Mouse (Mus musculus): ENCODE measurements at regions not wholly inside any gene's neighbourhood (a gene's known extent, or its start where the extent isn't known, plus 50 kb on each side); places are given as distances from the start of the nearest gene placed in this dataset.

DNA sequence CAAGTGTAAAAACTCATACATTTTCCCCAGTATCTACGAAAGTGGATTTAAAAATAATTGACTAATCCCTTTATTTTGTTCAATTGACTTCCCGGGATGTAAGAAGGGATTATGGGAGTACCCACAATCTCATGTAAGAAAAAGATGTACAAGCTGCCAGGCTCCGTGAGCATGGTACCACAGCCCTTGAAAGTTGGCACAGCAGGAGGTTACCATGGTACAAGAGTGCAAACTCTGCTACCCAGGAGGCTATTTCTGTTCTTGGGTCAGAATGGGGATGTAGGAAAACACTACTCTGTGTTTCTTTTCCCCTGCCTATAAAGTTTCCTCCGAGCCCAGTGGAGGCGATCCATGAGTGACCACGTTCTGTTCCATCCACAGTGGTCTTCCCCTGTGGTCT is 113.9 kb upstream of the Hdac4 start:
- ATAC-seq (ENCODE audit: insufficient read depth, low FRiP score, low read depth): no peak
- Histone ChIP-seq H3K4me1 (no peaks in the 10 kb centered on the region), H3K9me3 (no peaks in the 10 kb centered on the region), H3K36me3 (no peaks in the 10 kb centered on the region), H3K4me3 (replicated peaks) (no peak overlapping the region), H3K9ac (no peak overlapping the region), H3K4me2 (no peak overlapping the region), H3K27me3 (replicated peaks) (no peaks in the 10 kb centered on the region), H3K27ac (no peak overlapping the region)
- WGBS: 80% methylated on average over 6 of the region's 6 CpGs

GRCm38 (mm10) chr1:92308537-92308936 is 113.0 kb upstream of the Hdac4 start:
- Histone ChIP-seq H3K9me3 (no peaks in the 10 kb centered on the region), H3K4me1 (no peaks in the 10 kb centered on the region), H3K4me3 (replicated peaks) (no peak overlapping the region), H3K9ac (no peak overlapping the region), H3K4me2 (no peak overlapping the region), H3K27ac (no peak overlapping the region), H3K27me3 (replicated peaks) (no peaks in the 10 kb centered on the region), H3K36me3 (no peaks in the 10 kb centered on the region)
- 75% methylated on average over 3 of the region's 3 CpGs for WGBS
- ATAC-seq (ENCODE audit: insufficient read depth, low FRiP score, low read depth): no peak

- Histone ChIP-seq H3K9ac (no peak overlapping the region), H3K27ac (no peak overlapping the region), H3K27me3 (replicated peaks) (no peaks in the 10 kb centered on the region), H3K4me2 (no peak overlapping the region), H3K36me3 (no peaks in the 10 kb centered on the region), H3K4me3 (replicated peaks) (no peak overlapping the region), H3K9me3 (no peaks in the 10 kb centered on the region), H3K4me1 (no peaks in the 10 kb centered on the region)
- no peak for ATAC-seq (ENCODE audit: insufficient read depth, low FRiP score, low read depth)
- 86% methylated on average over 4 of the region's 4 CpGs for WGBS
Observed at GRCm38 (mm10) chr1:92306042-92306441, 110.5 kb upstream of the Hdac4 start.

GRCm38 (mm10) chr1:92299041-92299440 is 103.5 kb upstream of the Hdac4 start:
- Histone ChIP-seq H3K9ac (no peak overlapping the region), H3K27me3 (replicated peaks) (no peaks in the 10 kb centered on the region), H3K27ac (no peak overlapping the region), H3K4me2 (no peak overlapping the region), H3K4me3 (replicated peaks) (no peak overlapping the region), H3K36me3 (no peaks in the 10 kb centered on the region), H3K9me3 (no peaks in the 10 kb centered on the region), H3K4me1 (no peaks in the 10 kb centered on the region)
- ATAC-seq (ENCODE audit: insufficient read depth, low FRiP score, low read depth): no peak
- WGBS: 67% methylated on average over 7 of the region's 7 CpGs

- no peaks in the 10 kb centered on the region for H3K9me3 ChIP-seq
- H3K27me3 ChIP-seq (replicated peaks): no peaks in the 10 kb centered on the region
- ATAC-seq (ENCODE audit: insufficient read depth, low FRiP score, low read depth): no peak
- 79% methylated on average over 7 of the region's 7 CpGs for WGBS
- no peak overlapping the region for H3K4me3 ChIP-seq (replicated peaks)
- no peaks in the 10 kb centered on the region for H3K36me3 ChIP-seq
- no peak overlapping the region for H3K4me2 ChIP-seq
- H3K4me1 ChIP-seq: no peaks in the 10 kb centered on the region
- no peak overlapping the region for H3K9ac ChIP-seq
- no peak overlapping the region for H3K27ac ChIP-seq
Observed at GRCm38 (mm10) chr1:92292681-92293380, 97.3 kb upstream of the Hdac4 start.

GRCm38 (mm10) chr1:92286966-92287342 is 91.5 kb upstream of the Hdac4 start:
- 86% methylated on average over 1 of the region's 1 CpGs for WGBS
- no peak overlapping the region for H3K27ac ChIP-seq
- no peaks in the 10 kb centered on the region for H3K36me3 ChIP-seq
- no peaks in the 10 kb centered on the region for H3K27me3 ChIP-seq (replicated peaks)
- 0 out of 2 replicates have a peak, but pooled peaks cover 3% of the 10 kb centered on the region for H3K4me1 ChIP-seq
- H3K9me3 ChIP-seq: no peaks in the 10 kb centered on the region
- H3K9ac ChIP-seq: no peak overlapping the region
- no peak overlapping the region for H3K4me3 ChIP-seq (replicated peaks)
- H3K4me2 ChIP-seq: no peak overlapping the region
- ATAC-seq (ENCODE audit: insufficient read depth, low FRiP score, low read depth): no peak

DNA sequence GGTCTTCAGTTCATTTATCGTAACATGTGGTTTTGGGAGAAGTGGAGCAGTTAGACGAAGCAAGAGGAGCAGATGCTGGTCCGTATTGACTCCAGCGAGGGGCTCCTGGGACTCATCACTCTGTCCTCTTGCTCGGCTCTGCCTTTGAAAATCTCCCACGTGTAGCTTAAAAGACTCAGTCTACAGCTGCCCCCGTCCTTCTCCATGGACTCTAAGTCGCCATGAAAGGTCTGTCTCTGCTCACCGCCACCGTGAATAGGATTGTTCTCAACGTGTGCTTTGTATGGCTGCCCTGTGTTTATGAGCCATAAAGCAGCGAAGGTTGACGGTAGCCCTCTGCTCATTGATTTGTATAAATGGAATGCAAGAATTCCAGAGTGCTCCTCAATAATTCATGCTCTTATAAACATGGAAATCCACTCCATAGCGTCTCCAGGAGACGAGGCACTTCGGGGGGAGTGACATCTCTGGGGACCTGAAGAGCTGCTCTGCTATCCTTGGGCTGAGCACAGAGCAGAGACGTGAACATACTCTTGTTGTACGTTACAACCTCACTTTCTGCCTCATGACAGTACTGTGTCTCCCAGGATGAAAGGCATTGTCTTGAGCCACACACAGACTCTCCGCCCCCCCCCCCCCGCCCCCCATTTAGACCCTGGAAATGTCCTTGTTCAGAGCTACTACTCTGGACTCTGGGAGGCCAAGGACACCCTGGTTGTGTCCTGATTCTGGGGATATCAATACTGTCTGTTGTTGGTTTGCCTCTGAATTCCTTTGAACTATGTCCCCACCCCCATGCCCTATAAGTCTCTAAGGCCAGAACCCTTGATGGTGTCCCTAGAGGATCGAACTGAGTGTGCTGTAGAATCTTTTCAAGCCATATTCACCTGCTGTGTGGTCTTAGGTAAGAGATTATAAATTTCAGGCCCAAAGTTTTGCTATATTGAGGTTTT is 90.8 kb upstream of the Hdac4 start:
- Histone ChIP-seq H3K27me3 (replicated peaks) (no peaks in the 10 kb centered on the region), H3K4me1 (0 out of 2 replicates have a peak, but pooled peaks cover 3% of the 10 kb centered on the region), H3K4me3 (replicated peaks) (no peak overlapping the region), H3K9ac (no peak overlapping the region), H3K9me3 (no peaks in the 10 kb centered on the region), H3K27ac (no peak overlapping the region), H3K4me2 (peak overlapping the region; percentile 13; the same call in 1 of the 2 replicates), H3K36me3 (no peaks in the 10 kb centered on the region)
- WGBS: 39% methylated on average over 21 of the region's 21 CpGs
- ATAC-seq (ENCODE audit: insufficient read depth, low FRiP score, low read depth): no peak

- H3K9ac ChIP-seq: no peak overlapping the region
- no peak overlapping the region for H3K27ac ChIP-seq
- H3K4me3 ChIP-seq (replicated peaks): no peak overlapping the region
- WGBS: 54% methylated on average over 4 of the region's 4 CpGs
- H3K4me1 ChIP-seq: 0 out of 2 replicates have a peak, but pooled peaks cover 3% of the 10 kb centered on the region
- H3K27me3 ChIP-seq (replicated peaks): no peaks in the 10 kb centered on the region
- H3K4me2 ChIP-seq: no peak overlapping the region
- ATAC-seq (ENCODE audit: insufficient read depth, low FRiP score, low read depth): no peak
- no peaks in the 10 kb centered on the region for H3K9me3 ChIP-seq
- no peaks in the 10 kb centered on the region for H3K36me3 ChIP-seq
Observed at GRCm38 (mm10) chr1:92284155-92284554, 88.7 kb upstream of the Hdac4 start.

DNA sequence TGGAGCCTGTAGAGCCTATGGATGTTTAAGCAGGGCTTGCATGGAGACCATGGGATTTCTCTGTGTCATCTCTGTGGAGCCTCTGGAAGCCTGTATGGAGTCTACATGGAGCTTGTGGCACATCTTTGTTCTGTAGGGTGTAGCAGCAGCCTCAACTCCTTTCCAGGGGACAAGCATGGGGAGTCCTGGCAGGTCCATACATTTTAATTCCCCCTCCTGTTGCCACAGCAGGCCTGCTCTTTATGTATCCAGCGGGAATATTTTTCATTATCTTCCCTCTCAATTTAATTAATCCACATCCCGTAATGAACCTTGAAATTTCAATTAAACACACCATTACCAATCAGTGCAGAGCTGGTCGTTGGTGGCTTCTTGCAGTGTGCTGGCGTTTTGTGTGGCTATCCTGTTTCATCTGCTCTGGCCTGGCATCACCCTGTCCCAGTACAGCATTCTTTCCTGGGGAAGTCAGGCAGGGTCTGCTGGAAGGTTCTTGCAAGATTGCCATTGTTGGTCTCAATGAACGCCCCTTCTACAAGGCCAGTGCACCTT is 81.8 kb upstream of the Hdac4 start:
- Histone ChIP-seq H3K27me3 (replicated peaks) (no peaks in the 10 kb centered on the region), H3K4me2 (no peak overlapping the region), H3K9ac (no peak overlapping the region), H3K4me3 (replicated peaks) (no peak overlapping the region), H3K27ac (no peak overlapping the region), H3K4me1 (no peaks in the 10 kb centered on the region), H3K9me3 (no peaks in the 10 kb centered on the region), H3K36me3 (no peaks in the 10 kb centered on the region)
- WGBS: 90% methylated on average over 5 of the region's 5 CpGs
- no peak for ATAC-seq (ENCODE audit: insufficient read depth, low FRiP score, low read depth)

DNA sequence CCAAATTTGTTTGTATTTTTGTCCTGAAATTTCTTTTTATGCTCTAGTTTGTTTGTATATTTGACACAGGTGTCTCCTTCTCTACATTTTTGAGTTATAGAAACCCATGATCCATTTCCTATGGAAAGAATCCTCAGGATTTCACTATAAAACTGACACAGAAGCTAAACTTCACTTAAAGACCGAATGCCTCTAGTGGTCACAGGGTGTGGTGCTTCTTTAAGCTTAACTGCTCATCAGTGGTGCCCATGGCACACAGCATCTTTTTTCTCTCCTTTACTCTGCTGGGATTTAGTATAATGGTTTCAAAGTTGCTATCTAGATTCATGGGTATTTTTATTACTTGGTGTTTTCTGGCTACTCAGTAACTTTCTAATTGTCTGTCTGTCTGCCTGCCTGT is 79.9 kb upstream of the Hdac4 start:
- Histone ChIP-seq H3K4me3 (replicated peaks) (no peak overlapping the region), H3K9me3 (no peaks in the 10 kb centered on the region), H3K9ac (no peak overlapping the region), H3K36me3 (no peaks in the 10 kb centered on the region), H3K27ac (no peak overlapping the region), H3K27me3 (replicated peaks) (no peaks in the 10 kb centered on the region), H3K4me2 (no peak overlapping the region), H3K4me1 (no peaks in the 10 kb centered on the region)
- ATAC-seq (ENCODE audit: insufficient read depth, low FRiP score, low read depth): no peak
- 79% methylated on average over 1 of the region's 1 CpGs for WGBS

DNA sequence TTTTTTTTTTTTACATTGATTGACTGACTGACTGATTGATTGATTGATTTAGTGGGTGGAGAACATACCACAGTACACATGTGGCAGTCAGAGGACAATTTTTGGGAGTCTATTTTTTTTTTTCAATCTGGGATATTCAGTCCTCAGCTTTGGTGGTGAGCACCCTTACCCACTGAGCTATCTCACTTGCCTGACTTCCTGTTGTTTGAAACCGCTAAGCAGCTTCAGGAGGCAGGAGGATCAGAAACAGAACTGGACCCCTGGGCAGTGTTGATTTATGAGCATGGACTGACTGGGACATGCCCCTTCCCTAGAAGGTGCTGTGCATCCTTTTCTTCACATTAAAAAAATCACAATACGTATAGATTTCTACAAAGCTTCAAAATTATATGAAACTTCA is 78.3 kb upstream of the Hdac4 start:
- Histone ChIP-seq H3K36me3 (no peaks in the 10 kb centered on the region), H3K4me3 (replicated peaks) (no peak overlapping the region), H3K4me1 (no peaks in the 10 kb centered on the region), H3K9ac (no peak overlapping the region), H3K27me3 (replicated peaks) (no peaks in the 10 kb centered on the region), H3K27ac (no peak overlapping the region), H3K4me2 (no peak overlapping the region), H3K9me3 (no peaks in the 10 kb centered on the region)
- WGBS: 78% methylated on average over 2 of the region's 2 CpGs
- no peak for ATAC-seq (ENCODE audit: insufficient read depth, low FRiP score, low read depth)

DNA sequence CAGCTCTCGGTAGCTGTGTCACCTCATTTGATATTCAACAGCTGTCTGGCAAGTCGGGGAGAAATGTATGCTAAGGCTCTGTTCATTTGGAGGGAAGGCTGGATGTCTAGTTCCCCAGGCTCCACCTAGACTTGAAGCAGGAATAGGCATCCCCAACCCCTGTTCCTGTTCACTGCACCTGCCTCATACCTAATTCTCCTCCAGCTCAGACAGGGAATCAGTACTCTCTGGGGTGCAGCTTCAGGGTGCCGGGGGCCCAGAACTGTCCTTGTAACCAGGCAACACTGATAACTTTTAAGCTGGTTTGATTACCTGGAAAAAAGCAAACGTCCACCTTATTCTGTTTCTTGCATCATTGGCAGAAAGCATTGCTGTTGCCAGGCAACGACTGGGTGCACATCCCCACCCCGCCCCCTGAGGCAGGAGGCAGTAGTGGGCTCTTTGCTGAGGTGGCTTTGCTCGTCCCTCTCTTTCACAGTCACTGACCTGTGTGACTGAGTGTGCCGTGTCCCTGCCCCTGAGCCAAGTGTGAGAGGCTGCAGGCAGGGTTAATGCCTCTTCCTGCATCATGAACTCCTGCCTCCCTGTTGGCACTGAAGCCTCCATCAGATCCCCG is 76.3 kb upstream of the Hdac4 start:
- H3K9ac ChIP-seq: no peak overlapping the region
- H3K4me2 ChIP-seq: no peak overlapping the region
- no peaks in the 10 kb centered on the region for H3K4me1 ChIP-seq
- H3K36me3 ChIP-seq: no peaks in the 10 kb centered on the region
- no peak overlapping the region for H3K4me3 ChIP-seq (replicated peaks)
- no peak for ATAC-seq (ENCODE audit: insufficient read depth, low FRiP score, low read depth)
- H3K27ac ChIP-seq: no peak overlapping the region
- no peaks in the 10 kb centered on the region for H3K27me3 ChIP-seq (replicated peaks)
- WGBS: 43% methylated on average over 9 of the region's 9 CpGs
- H3K9me3 ChIP-seq: no peaks in the 10 kb centered on the region
